Mouse (Mus musculus): Measurements from ENCODE around the gene Chchd1. TPM values are rescaled to one million over a fixed set of nuclear protein-coding genes. Genes with fewer than 3 reads are reported as not detected.

Chchd1 gene
- polyA plus RNA-seq, 1 experiment, result 13.9 TPM

DNA sequence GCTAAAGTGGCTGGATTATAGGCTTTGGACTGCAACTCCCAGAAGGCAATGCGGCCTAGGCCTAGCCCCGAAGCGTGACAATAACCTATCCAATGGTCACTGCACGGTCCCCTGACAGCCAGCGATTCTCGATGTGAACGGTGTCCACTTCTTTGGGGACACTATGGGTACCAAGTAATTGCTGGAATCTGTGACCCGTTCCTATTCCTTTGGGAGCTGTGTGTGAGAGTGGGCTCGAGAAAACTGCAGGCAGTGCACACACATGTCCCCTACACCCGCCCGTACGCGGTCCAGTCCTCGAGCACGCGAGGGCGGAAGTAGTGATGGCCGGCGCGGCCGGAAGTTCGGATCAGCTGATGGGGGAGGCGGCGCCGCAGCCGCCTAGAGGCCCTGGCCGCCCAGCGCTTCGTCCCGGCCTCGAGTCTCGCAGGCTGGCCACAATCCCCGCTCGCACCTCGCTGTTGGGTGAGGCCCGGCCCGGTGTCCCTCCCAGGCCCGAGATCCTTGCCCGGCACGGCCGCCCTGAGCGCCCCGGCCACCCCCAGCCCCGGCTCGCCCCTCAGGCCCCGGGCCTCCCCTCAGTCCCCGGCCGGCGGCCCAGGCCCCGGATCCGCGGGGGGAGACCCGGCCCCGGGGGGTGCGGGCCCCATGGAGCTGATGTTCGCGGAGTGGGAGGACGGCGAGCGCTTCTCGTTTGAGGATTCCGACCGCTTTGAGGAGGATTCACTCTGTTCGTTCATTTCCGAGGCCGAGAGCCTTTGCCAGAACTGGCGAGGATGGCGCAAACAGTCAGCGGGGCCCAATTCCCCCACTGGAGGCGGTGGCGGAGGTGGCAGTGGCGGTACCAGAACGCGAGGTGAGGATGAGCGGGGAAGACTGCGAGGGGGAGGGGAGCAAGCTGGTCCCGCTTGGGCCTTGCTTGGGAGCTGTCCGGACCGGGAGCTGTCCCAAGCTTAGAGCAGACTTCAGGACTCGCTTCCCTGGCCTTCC, 4.7 kb downstream of the Chchd1 start, which contains the start of gene Zswim8:
Zswim8 (plus strand) TSS at position 352 of the 990 bp plus-strand sequence.
- WGBS, result 1% methylated on average over 80 of the region's 80 CpGs

GRCm38 (mm10) chr14:20708239-20708638, 5.4 kb downstream of the Chchd1 start:
- Histone ChIP-seq H3K36me3 (ENCODE audit: control insufficient read depth, insufficient read depth, low read length) (peaks cover 20% of the 10 kb centered on the region), H3K4me3 (ENCODE audit: low read depth, low read length) (peak overlapping the region; percentile 71), H3K27ac (ENCODE audit: insufficient read depth, low read depth, low read length) (no peak overlapping the region), H3K4me1 (ENCODE audit: control insufficient read depth, insufficient read depth, insufficient read length, low read length) (peaks cover 7% of the 10 kb centered on the region; the same call in 1 of the 2 replicates), H3K27me3 (ENCODE audit: control insufficient read depth, insufficient read depth, low read length) (no peaks in the 10 kb centered on the region)
- no peak for TF ChIP-seq CTCF (IDR thresholded peaks at IDR 0.05; ENCODE audit: extremely low read depth, insufficient read length, insufficient replicate concordance, low read depth, low read length)
- no peak for TF ChIP-seq POLR2A (IDR thresholded peaks at IDR 0.05; ENCODE audit: low read depth, low read length)
- WGBS, result 2% methylated on average over 10 of the region's 10 CpGs

More for the DNA sequence above, 4.7 kb downstream of the Chchd1 start, which contains the start of gene Zswim8:
- peaks cover 15% of the 10 kb centered on the region for H3K36me3 ChIP-seq (ENCODE audit: control insufficient read depth, insufficient read depth, low read length)
- peak within 1 kb of the TSS; percentile 71 for H3K4me3 ChIP-seq (ENCODE audit: low read depth, low read length)
- peaks cover 7% of the 10 kb centered on the region; the same call in 1 of the 2 replicates for H3K4me1 ChIP-seq (ENCODE audit: control insufficient read depth, insufficient read depth, insufficient read length, low read length)
- no peaks in the 10 kb centered on the region for H3K27me3 ChIP-seq (ENCODE audit: control insufficient read depth, insufficient read depth, low read length)
- TF ChIP-seq POLR2A (IDR thresholded peaks at IDR 0.05; ENCODE audit: low read depth, low read length) (peak; percentile 33; the same call in 1 of the 2 replicates), CTCF (IDR thresholded peaks at IDR 0.05; ENCODE audit: extremely low read depth, insufficient read length, insufficient replicate concordance, low read depth, low read length) (no peak)
- peak within 1 kb of the TSS; percentile 57 for H3K27ac ChIP-seq (ENCODE audit: insufficient read depth, low read depth, low read length)

GRCm38 (mm10) chr14:20713832-20714231, 11.0 kb downstream of the Chchd1 start:
- Histone ChIP-seq H3K27ac (ENCODE audit: insufficient read depth, low read depth, low read length) (no peak overlapping the region), H3K27me3 (ENCODE audit: control insufficient read depth, insufficient read depth, low read length) (no peaks in the 10 kb centered on the region), H3K4me1 (ENCODE audit: control insufficient read depth, insufficient read depth, insufficient read length, low read length) (peaks cover 9% of the 10 kb centered on the region), H3K36me3 (ENCODE audit: control insufficient read depth, insufficient read depth, low read length) (peaks cover 70% of the 10 kb centered on the region), H3K4me3 (ENCODE audit: low read depth, low read length) (no peak overlapping the region)
- 23% methylated on average over 11 of the region's 11 CpGs for WGBS
- TF ChIP-seq CTCF (IDR thresholded peaks at IDR 0.05; ENCODE audit: extremely low read depth, insufficient read length, insufficient replicate concordance, low read depth, low read length), result no peak
- no peak for TF ChIP-seq POLR2A (IDR thresholded peaks at IDR 0.05; ENCODE audit: low read depth, low read length)

DNA sequence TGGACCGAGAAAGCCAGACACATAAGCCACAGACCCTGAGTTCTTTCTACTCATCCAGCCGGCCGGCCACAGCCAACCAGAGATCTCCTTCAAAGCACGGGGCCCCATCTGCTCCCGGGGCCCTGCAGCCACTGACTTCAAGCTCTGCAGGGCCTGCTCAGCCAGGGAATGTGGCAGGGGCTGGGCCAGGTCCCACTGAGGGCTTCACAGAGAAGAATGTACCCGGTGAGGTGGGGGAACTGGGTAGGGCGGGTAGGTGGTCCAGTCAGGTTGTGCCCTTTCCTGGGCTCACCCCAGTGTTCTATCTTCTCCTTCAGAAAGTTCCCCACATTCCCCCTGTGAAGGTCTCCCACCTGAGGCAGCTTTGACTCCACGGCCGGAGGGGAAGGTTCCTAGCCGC, 15.6 kb downstream of the Chchd1 start:
- H3K4me1 ChIP-seq (ENCODE audit: control insufficient read depth, insufficient read depth, insufficient read length, low read length), result peaks cover 6% of the 10 kb centered on the region; the same call in 1 of the 2 replicates
- WGBS, result 90% methylated on average over 10 of the region's 10 CpGs
- H3K27me3 ChIP-seq (ENCODE audit: control insufficient read depth, insufficient read depth, low read length), result no peaks in the 10 kb centered on the region
- TF ChIP-seq POLR2A (IDR thresholded peaks at IDR 0.05; ENCODE audit: low read depth, low read length) (no peak), CTCF (IDR thresholded peaks at IDR 0.05; ENCODE audit: extremely low read depth, insufficient read length, insufficient replicate concordance, low read depth, low read length) (no peak)
- H3K27ac ChIP-seq (ENCODE audit: insufficient read depth, low read depth, low read length), result no peak overlapping the region
- no peak overlapping the region for H3K4me3 ChIP-seq (ENCODE audit: low read depth, low read length)
- peaks cover 87% of the 10 kb centered on the region for H3K36me3 ChIP-seq (ENCODE audit: control insufficient read depth, insufficient read depth, low read length)

- peaks cover 79% of the 10 kb centered on the region for H3K36me3 ChIP-seq (ENCODE audit: control insufficient read depth, insufficient read depth, low read length)
- no peak overlapping the region for H3K4me3 ChIP-seq (ENCODE audit: low read depth, low read length)
- H3K27ac ChIP-seq (ENCODE audit: insufficient read depth, low read depth, low read length), result no peak overlapping the region
- H3K4me1 ChIP-seq (ENCODE audit: control insufficient read depth, insufficient read depth, insufficient read length, low read length), result no peaks in the 10 kb centered on the region
- 92% methylated on average over 12 of the region's 12 CpGs for WGBS
- TF ChIP-seq CTCF (IDR thresholded peaks at IDR 0.05; ENCODE audit: extremely low read depth, insufficient read length, insufficient replicate concordance, low read depth, low read length) (no peak), POLR2A (IDR thresholded peaks at IDR 0.05; ENCODE audit: low read depth, low read length) (no peak)
- H3K27me3 ChIP-seq (ENCODE audit: control insufficient read depth, insufficient read depth, low read length), result no peaks in the 10 kb centered on the region
Observed at GRCm38 (mm10) chr14:20719767-20720166, 17.0 kb downstream of the Chchd1 start.

DNA sequence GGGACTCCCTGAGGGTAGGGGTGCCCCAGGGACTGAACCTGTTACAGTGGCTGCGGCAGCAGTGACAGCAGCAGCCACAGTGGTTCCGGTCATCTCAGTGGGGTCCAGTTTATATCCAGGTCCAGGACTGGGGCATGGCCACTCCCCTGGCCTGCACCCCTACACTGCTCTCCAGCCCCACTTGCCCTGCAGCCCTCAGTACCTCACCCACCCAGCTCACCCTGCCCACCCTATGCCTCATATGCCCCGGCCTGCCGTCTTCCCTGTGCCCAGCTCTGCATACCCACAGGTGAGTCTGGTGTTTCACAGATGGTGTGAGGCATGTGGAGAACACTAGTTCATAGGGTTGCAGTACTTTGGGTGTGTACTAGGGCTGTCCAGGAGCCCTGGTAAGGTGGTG, 18.6 kb downstream of the Chchd1 start:
- Histone ChIP-seq H3K36me3 (ENCODE audit: control insufficient read depth, insufficient read depth, low read length) (peaks cover 82% of the 10 kb centered on the region), H3K27me3 (ENCODE audit: control insufficient read depth, insufficient read depth, low read length) (no peaks in the 10 kb centered on the region), H3K27ac (ENCODE audit: insufficient read depth, low read depth, low read length) (no peak overlapping the region), H3K4me1 (ENCODE audit: control insufficient read depth, insufficient read depth, insufficient read length, low read length) (no peaks in the 10 kb centered on the region), H3K4me3 (ENCODE audit: low read depth, low read length) (no peak overlapping the region)
- TF ChIP-seq CTCF (IDR thresholded peaks at IDR 0.05; ENCODE audit: extremely low read depth, insufficient read length, insufficient replicate concordance, low read depth, low read length), result no peak
- TF ChIP-seq POLR2A (IDR thresholded peaks at IDR 0.05; ENCODE audit: low read depth, low read length), result no peak
- 90% methylated on average over 4 of the region's 4 CpGs for WGBS

DNA sequence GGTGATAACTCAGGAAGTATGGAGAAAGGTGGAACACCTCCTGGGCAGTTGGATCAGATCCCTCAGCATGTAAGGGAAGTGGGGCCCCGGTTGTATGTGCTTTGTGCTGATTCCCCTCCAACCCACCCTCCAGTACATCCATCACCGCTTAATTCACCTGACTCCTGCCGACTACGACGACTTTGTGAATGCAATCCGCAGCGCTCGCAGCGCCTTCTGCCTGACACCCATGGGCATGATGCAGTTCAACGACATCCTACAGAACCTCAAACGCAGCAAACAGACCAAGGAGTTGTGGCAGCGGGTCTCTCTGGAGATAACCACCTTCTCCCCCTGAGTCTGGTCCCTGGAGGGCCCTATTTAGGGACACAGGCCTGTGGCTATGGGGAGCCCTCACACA, 20.2 kb downstream of the Chchd1 start:
- H3K27ac ChIP-seq (ENCODE audit: insufficient read depth, low read depth, low read length), result no peak overlapping the region
- no peak for TF ChIP-seq CTCF (IDR thresholded peaks at IDR 0.05; ENCODE audit: extremely low read depth, insufficient read length, insufficient replicate concordance, low read depth, low read length)
- TF ChIP-seq POLR2A (IDR thresholded peaks at IDR 0.05; ENCODE audit: low read depth, low read length), result no peak
- peaks cover 80% of the 10 kb centered on the region for H3K36me3 ChIP-seq (ENCODE audit: control insufficient read depth, insufficient read depth, low read length)
- no peaks in the 10 kb centered on the region for H3K27me3 ChIP-seq (ENCODE audit: control insufficient read depth, insufficient read depth, low read length)
- WGBS, result 91% methylated on average over 12 of the region's 12 CpGs
- no peak overlapping the region for H3K4me3 ChIP-seq (ENCODE audit: low read depth, low read length)
- no peaks in the 10 kb centered on the region for H3K4me1 ChIP-seq (ENCODE audit: control insufficient read depth, insufficient read depth, insufficient read length, low read length)
